Mouse (Mus musculus): ENCODE measurements around the gene St6gal2.

The St6gal2 gene

GRCm38 (mm10) chr17:55445250-55446184 is at the start of gene St6gal2:
Gene St6gal2, plus strand, starts transcription at chr17:55445382.
- DNase-seq (ENCODE audit: inconsistent ontology term) = peak; percentile 42

DNA sequence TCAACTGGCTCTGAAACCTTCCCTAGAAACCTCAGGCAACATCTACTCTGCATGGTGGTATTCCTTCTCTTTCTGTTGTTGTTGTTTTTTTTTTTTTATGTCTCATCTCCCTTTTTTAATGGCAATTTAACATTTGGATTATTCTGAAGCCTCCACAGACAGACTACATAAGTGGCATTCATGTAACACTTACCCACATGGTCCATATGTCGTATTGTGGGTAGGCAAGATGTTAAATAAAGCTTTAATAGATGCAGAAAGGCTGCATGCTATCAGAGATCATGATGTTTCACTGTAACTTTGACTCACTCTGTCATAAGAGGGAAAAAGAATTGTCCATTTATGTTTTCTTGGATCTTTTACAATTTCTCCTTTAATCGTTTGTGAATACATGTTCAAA is 39.1 kb upstream of the St6gal2 start:
- no peak for DNase-seq (ENCODE audit: inconsistent ontology term)

DNA sequence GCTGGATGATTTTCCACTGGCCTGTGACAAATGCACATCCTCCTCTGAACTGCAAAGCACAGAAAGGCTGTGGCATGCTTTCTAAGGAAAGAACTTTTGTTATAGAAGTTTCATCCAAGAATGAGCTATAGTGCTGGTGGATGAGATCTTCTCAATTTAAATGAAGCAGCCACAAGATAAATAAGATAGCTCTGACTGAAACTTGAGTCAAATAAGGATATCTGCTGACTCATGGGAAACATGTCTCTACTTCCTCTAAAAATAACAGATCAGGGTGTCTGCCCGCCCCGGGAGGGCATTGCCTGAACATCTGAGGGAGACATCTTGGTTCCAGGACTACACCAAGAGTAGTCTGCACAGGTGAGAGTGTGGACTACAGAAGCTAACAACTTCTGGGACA is 28.7 kb upstream of the St6gal2 start:
- no peak for DNase-seq (ENCODE audit: inconsistent ontology term)

GRCm38 (mm10) chr17:55446185-55446527 is 974 bp downstream of the St6gal2 start:
- no peak for DNase-seq (ENCODE audit: inconsistent ontology term)

DNA sequence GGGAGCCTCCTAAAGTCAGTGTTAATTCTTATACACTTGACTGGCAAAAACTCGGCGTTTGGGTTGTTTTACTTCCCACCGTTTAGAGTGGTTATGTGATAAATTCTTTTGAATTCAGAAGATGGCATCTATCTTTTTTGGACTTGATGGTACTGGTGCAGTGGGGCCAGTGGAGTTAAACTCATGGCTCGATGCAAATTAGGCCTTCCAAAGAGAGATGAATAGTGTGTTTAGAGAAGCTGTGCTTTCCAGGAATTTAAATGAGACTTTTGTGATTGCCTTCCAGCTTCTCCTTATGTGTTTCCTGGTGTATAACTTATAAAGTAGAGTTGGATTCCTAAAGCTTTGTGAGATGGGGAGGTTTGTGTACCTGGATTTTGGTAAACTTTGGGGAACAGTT is 1.5 kb downstream of the St6gal2 start:
- no peak for DNase-seq (ENCODE audit: inconsistent ontology term)

- no peak for DNase-seq (ENCODE audit: inconsistent ontology term)
These were observed 5.8 kb downstream of the St6gal2 start for GRCm38 (mm10) chr17:55450943-55451342.

- DNase-seq (ENCODE audit: inconsistent ontology term) = no peak
These were observed 9.3 kb downstream of the St6gal2 start for GRCm38 (mm10) chr17:55454487-55454886.

GRCm38 (mm10) chr17:55460187-55460586 is 15.0 kb downstream of the St6gal2 start:
- DNase-seq (ENCODE audit: inconsistent ontology term) = no peak

- DNase-seq (ENCODE audit: inconsistent ontology term) = no peak
These were observed 22.4 kb downstream of the St6gal2 start for GRCm38 (mm10) chr17:55467579-55467978.

DNA sequence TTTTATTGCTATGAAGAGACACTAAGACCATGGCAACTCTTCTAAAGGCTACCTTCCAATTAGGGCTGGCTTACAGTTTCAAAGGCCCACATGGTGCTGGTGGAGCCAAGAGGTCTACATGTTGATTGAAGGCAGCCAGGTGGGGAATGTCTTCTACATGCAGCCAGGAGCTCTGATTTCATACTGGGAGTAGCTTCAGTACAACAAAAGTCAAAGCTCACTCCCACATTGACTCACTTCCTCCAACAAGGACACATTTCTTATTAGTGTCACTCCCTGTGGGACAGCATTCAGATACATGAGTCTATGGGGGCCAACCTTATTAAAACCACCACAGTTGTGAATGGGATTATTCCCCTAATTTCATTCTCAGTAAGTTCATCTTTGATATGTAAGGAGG is 23.8 kb downstream of the St6gal2 start:
- DNase-seq (ENCODE audit: inconsistent ontology term) = no peak

GRCm38 (mm10) chr17:55475974-55476373 is 30.8 kb downstream of the St6gal2 start:
- DNase-seq (ENCODE audit: inconsistent ontology term) = no peak

DNA sequence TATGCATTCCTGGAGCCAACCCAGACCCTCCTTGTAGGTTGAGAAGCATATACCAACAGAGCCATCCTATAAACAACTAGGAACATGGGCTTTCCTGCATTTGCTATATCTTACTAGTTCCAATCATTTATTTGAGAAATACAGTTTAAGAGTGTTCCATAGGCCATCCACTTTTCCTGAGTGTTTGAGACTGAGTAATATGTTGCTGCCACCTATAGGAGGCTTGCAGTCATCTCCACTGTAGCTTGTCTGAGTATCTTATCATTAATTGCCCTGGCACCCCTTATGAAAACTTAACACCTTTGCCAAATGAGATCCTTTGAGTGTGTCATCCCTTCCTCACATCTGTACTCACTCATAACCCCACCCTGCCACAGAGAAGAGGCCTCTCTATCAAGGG is 32.2 kb downstream of the St6gal2 start:
- DNase-seq (ENCODE audit: inconsistent ontology term) = peak; percentile 6

DNA sequence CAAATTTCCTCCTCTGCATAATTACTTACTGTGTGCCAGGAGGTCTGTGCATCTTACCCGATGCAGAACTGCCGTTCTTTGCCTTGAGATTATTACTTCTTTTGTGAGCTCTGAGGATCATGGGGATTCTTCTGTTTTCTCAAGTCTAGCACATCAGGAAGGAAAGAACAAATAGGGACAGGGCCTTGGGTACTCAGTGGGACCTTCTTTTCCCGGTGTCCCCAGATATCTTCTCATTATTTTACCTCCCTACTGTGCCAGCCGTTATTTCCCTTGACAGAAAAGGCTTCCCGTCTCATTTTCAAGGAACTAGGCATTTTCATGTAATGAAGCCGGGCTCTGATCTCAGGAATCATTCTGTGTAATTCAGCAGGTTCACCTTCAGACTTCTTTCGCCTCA is 34.2 kb downstream of the St6gal2 start:
- no peak for DNase-seq (ENCODE audit: inconsistent ontology term)

- DNase-seq (ENCODE audit: inconsistent ontology term) = no peak
These were observed 39.1 kb downstream of the St6gal2 start for GRCm38 (mm10) chr17:55484108-55484870.

DNA sequence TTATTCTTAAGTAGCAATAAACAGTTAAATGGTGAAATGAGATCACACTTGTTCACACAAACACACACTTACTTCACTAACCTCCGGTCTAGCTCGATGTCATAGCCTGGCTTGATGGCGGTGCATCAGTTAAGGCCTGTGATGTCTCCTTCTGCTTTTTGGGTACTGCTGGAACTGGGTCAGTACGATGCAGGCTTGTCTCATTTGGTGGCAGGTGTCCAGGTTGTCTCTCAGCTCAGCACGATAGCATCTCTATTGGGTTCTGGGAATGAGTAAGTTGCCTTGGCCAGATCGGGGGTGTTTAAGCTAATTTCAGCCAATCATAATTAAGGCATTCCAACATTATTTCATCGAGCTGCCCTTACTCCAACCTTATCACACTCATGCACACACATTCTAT is 86.7 kb downstream of the St6gal2 start:
- DNase-seq (ENCODE audit: inconsistent ontology term) = no peak

GRCm38 (mm10) chr17:55548476-55548875 is 103.3 kb downstream of the St6gal2 start:
- no peak for DNase-seq (ENCODE audit: inconsistent ontology term)

DNA sequence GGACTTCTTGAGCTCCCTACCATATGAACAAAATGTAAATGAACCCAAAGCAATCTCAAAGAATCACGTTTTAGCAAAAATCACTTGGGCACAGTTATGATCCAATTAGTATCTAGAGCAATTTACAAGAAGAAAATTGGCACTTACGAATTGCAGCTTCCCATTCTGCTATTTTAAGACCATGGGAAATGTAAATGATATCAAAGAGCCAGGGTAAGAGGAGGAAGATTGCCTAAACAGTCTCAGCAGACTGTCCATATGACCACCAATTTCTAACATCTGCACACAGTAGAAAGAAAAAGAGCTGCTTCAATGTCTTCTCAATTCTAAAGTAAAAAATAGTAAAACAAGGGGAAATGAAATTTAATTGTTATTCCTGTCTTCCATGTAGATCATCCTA is 116.6 kb downstream of the St6gal2 start:
- no peak for DNase-seq (ENCODE audit: inconsistent ontology term)
